7 mouse cellular contexts compared by ENCODE assay signal in the genomic region with DNA sequence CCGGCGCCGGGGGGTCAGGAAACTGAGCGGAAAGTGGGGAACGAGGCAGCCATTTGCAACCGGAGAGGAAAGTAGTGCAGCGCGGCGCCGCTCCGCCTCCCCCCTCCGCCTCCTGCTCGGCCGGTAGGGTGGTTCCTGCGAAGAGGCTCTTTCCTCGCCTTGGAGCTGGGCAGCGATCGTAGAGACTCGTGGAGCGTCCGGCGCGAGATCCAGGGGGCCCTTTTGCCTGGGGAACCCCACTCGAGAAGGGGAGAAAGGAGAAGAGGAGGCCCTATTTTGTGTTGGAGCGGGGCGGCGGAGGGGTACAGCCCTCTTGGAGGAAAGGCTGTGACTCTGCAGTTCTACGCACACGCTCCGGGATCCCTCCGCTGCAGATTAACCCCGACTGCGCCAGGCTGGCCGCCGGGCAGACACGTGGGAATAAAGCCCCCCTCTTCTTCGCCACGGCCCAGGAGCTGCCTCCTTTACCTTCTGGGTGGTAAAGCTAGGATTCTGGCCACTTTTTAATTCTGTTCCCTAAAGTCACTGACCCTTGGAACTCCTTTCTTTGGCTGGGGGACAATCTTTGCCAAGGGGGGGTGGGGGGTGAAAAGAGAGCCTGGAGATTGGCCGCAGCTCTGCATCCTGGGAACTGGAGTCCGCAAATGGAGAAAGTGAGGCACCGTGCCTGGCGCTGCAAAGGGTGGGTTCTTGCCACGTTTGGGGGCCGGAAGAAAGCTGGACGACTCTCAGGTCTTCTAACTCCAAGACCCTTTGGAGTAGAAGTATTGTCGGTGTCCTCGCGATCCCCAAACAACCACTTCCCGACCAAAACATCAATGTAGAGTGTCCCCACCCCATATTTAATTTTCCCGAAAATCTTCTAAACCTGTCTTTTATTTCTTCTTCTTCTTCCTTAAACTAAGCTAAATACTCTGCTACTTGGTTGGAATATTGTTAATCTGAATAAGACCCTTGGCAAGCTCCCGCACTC. TPM values are rescaled to one million over a fixed set of nuclear protein-coding genes. Genes with fewer than 3 reads are reported as not detected.
DNase-seq lines count a peak whose midpoint lies in the region; ATAC-seq lines count a peak whose summit lies in the region.

No protein-coding gene starts in this region.

- peaks cover 26% of the 10 kb centered on the region for H3K4me1 ChIP-seq in intestine, embryonic 14.5 days (replicated peaks; ENCODE audit: control insufficient read depth, insufficient read depth, low read length)
- H3K4me1 ChIP-seq in midbrain, embryonic 10.5 days, result peaks cover 46% of the 10 kb centered on the region

- peak overlapping the region; percentile 99 for H3K9ac ChIP-seq in intestine, embryonic 14.5 days (ENCODE audit: low read length)

- H3K36me3 ChIP-seq in intestine, embryonic 14.5 days (ENCODE audit: control insufficient read depth, insufficient read depth, low read length), result no peaks in the 10 kb centered on the region
- H3K36me3 ChIP-seq in midbrain, embryonic 10.5 days, result peaks cover 8% of the 10 kb centered on the region

- peak; percentile 93 to 99 for DNase-seq in adrenal gland, adult (ENCODE audit: inconsistent age in 2 of 2, low spot score in 1 of 2)
- peak; percentile 97 for DNase-seq in embryo, embryonic 10.5 days (ENCODE audit: low spot score)
- DNase-seq in gastrocnemius, postnatal 14 days, result peak; percentile 91
- peak; percentile 98 for DNase-seq in intestine, embryonic 14.5 days (ENCODE audit: low spot score)
- DNase-seq in left cerebral cortex, postnatal 25 days (ENCODE audit: low spot score in 2 of 2), result peak; percentile 94 to 96
- DNase-seq in midbrain, embryonic 10.5 days (ENCODE audit: low spot score), result peak; percentile 95
- DNase-seq in right cerebral cortex, postnatal 4 days, result peak; percentile 91

- intact Hi-C loops in gastrocnemius, postnatal 14 days (cut with DNase I; ENCODE audit: low total_unique reads), result loop anchor here (5.0 kb wide), 1 partner anchor 120 kb away; no protein-coding TSS in a partner anchor
- intact Hi-C loops in left cerebral cortex, postnatal 25 days (cut with DNase I), result no loop called here

- H3K27ac ChIP-seq in intestine, embryonic 14.5 days (ENCODE audit: low read depth), result peak overlapping the region; percentile 98
- H3K27ac ChIP-seq in midbrain, embryonic 10.5 days (replicated peaks), result peak overlapping the region; percentile 99

- H3K4me3 ChIP-seq in intestine, embryonic 14.5 days (ENCODE audit: low read depth, low read length), result peak overlapping the region; percentile 99
- H3K4me3 ChIP-seq in midbrain, embryonic 10.5 days, result peak overlapping the region; percentile 99

- WGBS in intestine, embryonic 14.5 days, result 1% methylated on average over 50 of the region's 51 CpGs
- 1% methylated on average over 51 of the region's 51 CpGs for WGBS in midbrain, embryonic 10.5 days

- H3K4me2 ChIP-seq in intestine, embryonic 14.5 days (ENCODE audit: low read length), result peak overlapping the region; percentile 99

- no peaks in the 10 kb centered on the region for H3K9me3 ChIP-seq in intestine, embryonic 14.5 days (ENCODE audit: control insufficient read depth, low read length)
- H3K9me3 ChIP-seq in midbrain, embryonic 10.5 days (replicated peaks), result no peaks in the 10 kb centered on the region

- ATAC-seq in intestine, embryonic 14.5 days (replicated peaks; ENCODE audit: low FRiP score, low TSS enrichment, low read depth), result peak; percentile 88

- H3K27me3 ChIP-seq in intestine, embryonic 14.5 days (replicated peaks; ENCODE audit: control insufficient read depth, insufficient read depth, low read length), result no peaks in the 10 kb centered on the region
- no peaks in the 10 kb centered on the region for H3K27me3 ChIP-seq in midbrain, embryonic 10.5 days (ENCODE audit: low read depth, poor library complexity, severe bottlenecking)

RNA-seq across cellular contexts. Expression of gene Kmt2d, which starts 1.2 kb away (rescaled TPM):
- total RNA-seq in gastrocnemius, postnatal 14 days (2021), result 10 to 100 TPM; 40.2 to 40.8 TPM
- polyA plus RNA-seq in intestine, embryonic 14.5 days (2014; fragmentation: Nextera tagmentation; extraction: Ambion mirVana), result 16.2 and 17.5 TPM in 2 replicates
- 10 to 100 TPM; 78.0 to 80.2 TPM for total RNA-seq in left cerebral cortex, postnatal 25 days (2021)
- polyA plus RNA-seq in midbrain, embryonic 10.5 days (2016; fragmentation: Nextera tagmentation; extraction: Ambion mirVana), result 9.1 and 10.1 TPM in 2 replicates

RNA-seq across cellular contexts. Expression of gene Rhebl1, which starts 22.1 kb away (rescaled TPM):
- total RNA-seq in gastrocnemius, postnatal 14 days (2021), result 1 to 10 TPM; 1.1 to 2.0 TPM
- 9.5 and 11.4 TPM in 2 replicates for polyA plus RNA-seq in intestine, embryonic 14.5 days (2014; fragmentation: Nextera tagmentation; extraction: Ambion mirVana)
- total RNA-seq in left cerebral cortex, postnatal 25 days (2021), result 10 to 100 TPM in 1 of 2 experiments, 1 to 10 TPM in 1; 8.2 to 11.6 TPM
- 19.3 and 23.9 TPM in 2 replicates for polyA plus RNA-seq in midbrain, embryonic 10.5 days (2016; fragmentation: Nextera tagmentation; extraction: Ambion mirVana)

RNA-seq across cellular contexts. Expression of gene Dhh, which starts 26.1 kb away (rescaled TPM):
- total RNA-seq in gastrocnemius, postnatal 14 days (2021), result 1 to 10 TPM in 1 of 2 experiments, under 1 TPM in 1; 0.97 to 4.1 TPM
- polyA plus RNA-seq in intestine, embryonic 14.5 days (2014; fragmentation: Nextera tagmentation; extraction: Ambion mirVana), result 0.62 and 1.0 TPM in 2 replicates
- under 1 TPM; 0.37 to 0.41 TPM for total RNA-seq in left cerebral cortex, postnatal 25 days (2021)
- polyA plus RNA-seq in midbrain, embryonic 10.5 days (2016; fragmentation: Nextera tagmentation; extraction: Ambion mirVana), result 0.27 and 0.58 TPM in 2 replicates

RNA-seq across cellular contexts. Expression of gene Prkag1, which starts 40.9 kb away (rescaled TPM):
- total RNA-seq in gastrocnemius, postnatal 14 days (2021), result 10 to 100 TPM; 36.6 to 42.0 TPM
- 77.0 and 77.3 TPM in 2 replicates for polyA plus RNA-seq in intestine, embryonic 14.5 days (2014; fragmentation: Nextera tagmentation; extraction: Ambion mirVana)
- total RNA-seq in left cerebral cortex, postnatal 25 days (2021), result 10 to 100 TPM; 44.1 to 55.6 TPM
- polyA plus RNA-seq in midbrain, embryonic 10.5 days (2016; fragmentation: Nextera tagmentation; extraction: Ambion mirVana), result 90.4 and 94.9 TPM in 2 replicates

RNA-seq across cellular contexts. Expression of gene Lmbr1l, which starts 45.8 kb away (rescaled TPM):
- 10 to 100 TPM in 1 of 2 experiments, 1 to 10 TPM in 1; 4.4 to 11.3 TPM for total RNA-seq in gastrocnemius, postnatal 14 days (2021)
- 4.1 and 5.5 TPM in 2 replicates for polyA plus RNA-seq in intestine, embryonic 14.5 days (2014; fragmentation: Nextera tagmentation; extraction: Ambion mirVana)
- 10 to 100 TPM; 13.8 to 18.4 TPM for total RNA-seq in left cerebral cortex, postnatal 25 days (2021)
- 24.7 and 28.6 TPM in 2 replicates for polyA plus RNA-seq in midbrain, embryonic 10.5 days (2016; fragmentation: Nextera tagmentation; extraction: Ambion mirVana)

Comparison
In these comparisons a context has a peak if more than half of its experiments do, and no peak if none do; other contexts are left out.
1. Peak in every context shown above with its lines: DNase-seq, ATAC-seq, H3K4me3 ChIP-seq and H3K27ac ChIP-seq.